Mouse (Mus musculus) midbrain, embryonic 16.5 days (tissue): Measurements from ENCODE around the gene Erc2. TPM values are rescaled to one million over a fixed set of nuclear protein-coding genes. Genes with fewer than 3 reads are reported as not detected.

Experiments
- ATAC-seq: fragments of 200-750 bp; cut with Nextera tagmentation; 2 replicates; pipeline ENCODE4 v1.8.0; 2017; ENCODE audit warnings: moderate TSS enrichment
- H3K27ac ChIP-seq: fragments of 300-500 bp; sonication (generic); 2 replicates; pipeline ENCODE4 v1.5.1; 2014; ENCODE audit warnings: mild to moderate bottlenecking, low read length, mixed read lengths
- H3K27me3 ChIP-seq: fragments of 300-500 bp; sonication (generic); 2 replicates; pipeline ENCODE4 v1.6.1; 2014; ENCODE audit warnings: low read depth, low read length, mixed read lengths; ENCODE audit not compliant: control insufficient read depth, insufficient read depth
- H3K36me3 ChIP-seq: fragments of 300-500 bp; sonication (generic); 2 replicates; pipeline ENCODE4 v1.6.1; 2014; ENCODE audit warnings: mild to moderate bottlenecking, low read length, moderate library complexity, mixed read lengths; ENCODE audit not compliant: control insufficient read depth, insufficient read depth
- H3K4me1 ChIP-seq: fragments of 300-500 bp; sonication (generic); 2 replicates; pipeline ENCODE4 v1.6.1; 2014; ENCODE audit warnings: mild to moderate bottlenecking, low read length, mixed read lengths; ENCODE audit not compliant: control insufficient read depth, insufficient read depth
- H3K4me2 ChIP-seq: fragments of 300-500 bp; sonication (generic); 2 replicates; pipeline ENCODE4 v1.6.1; 2014; ENCODE audit warnings: mild to moderate bottlenecking, low read length, mixed read lengths
- H3K4me3 ChIP-seq: fragments of 300-500 bp; sonication (generic); 2 replicates; pipeline ENCODE4 v1.5.1; 2014; ENCODE audit warnings: low read depth, mild to moderate bottlenecking, low read length, moderate library complexity, mixed read lengths
- H3K9ac ChIP-seq: fragments of 300-500 bp; sonication (generic); 2 replicates; pipeline ENCODE4 v1.6.1; 2014; ENCODE audit warnings: low read depth, low read length, mixed read lengths
- H3K9me3 ChIP-seq: fragments of 300-500 bp; sonication (generic); replicated peaks from 2 replicates; pipeline ENCODE4 v1.6.1; 2014; ENCODE audit warnings: mild to moderate bottlenecking, low read length, mixed read lengths; ENCODE audit not compliant: control insufficient read depth, poor library complexity, severe bottlenecking
- WGBS: fragments of 180-500 bp; shearing (Covaris S2); extraction: QIAGEN DNeasy Blood & Tissue Kit; methylation state at CpG from one replicate; pipeline ENCODE4 v1.1.7; 2014; 5-methylcytosine and 5-hydroxymethylcytosine counted together
- polyA plus RNA-seq: library from polyadenylated mRNA; unstranded; fragments of >200 nt; fragmentation: Nextera tagmentation; extraction: Ambion mirVana; gene quantifications from 2 replicates; pipeline ENCODE4 v1.2.1, GENCODE M21; 2015

Gene Erc2
- polyA plus RNA-seq, 1 experiment from 2014 or later, result 94.2 TPM

DNA sequence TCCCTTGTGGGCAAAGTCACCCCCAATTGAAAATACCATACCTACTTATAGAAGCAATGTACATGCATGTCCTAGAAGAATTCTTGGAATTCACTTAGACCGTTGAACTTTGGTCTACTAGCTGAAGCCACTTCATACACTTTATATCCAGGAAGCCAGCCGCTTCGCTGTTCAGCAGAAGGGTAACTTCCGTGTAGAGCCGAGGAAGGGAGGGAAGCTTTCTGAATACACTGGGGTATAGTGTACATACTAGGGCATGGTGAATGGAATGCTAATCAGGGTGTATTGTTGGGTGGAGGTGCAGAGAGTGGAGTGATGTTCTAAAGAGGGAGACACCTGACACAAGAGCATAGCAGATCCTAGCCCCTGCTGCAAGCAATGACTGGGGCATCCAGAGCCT lies 708.9 kb downstream of the Erc2 start:
- Histone ChIP-seq H3K4me3 (no peak overlapping the region), H3K27me3 (no peaks in the 10 kb centered on the region), H3K4me1 (peaks cover 2% of the 10 kb centered on the region; the same call in 1 of the 2 replicates), H3K9me3 (no peaks in the 10 kb centered on the region), H3K4me2 (no peak overlapping the region), H3K36me3 (no peaks in the 10 kb centered on the region), H3K27ac (no peak overlapping the region), H3K9ac (no peak overlapping the region)
- WGBS, result 85% methylated on average over 5 of the region's 5 CpGs
- no peak for ATAC-seq

GRCm38 (mm10) chr14:28332351-28332953 lies 710.2 kb downstream of the Erc2 start:
- H3K36me3 ChIP-seq, result no peaks in the 10 kb centered on the region
- H3K4me1 ChIP-seq, result peaks cover 2% of the 10 kb centered on the region; the same call in 1 of the 2 replicates
- H3K9me3 ChIP-seq, result no peaks in the 10 kb centered on the region
- H3K4me3 ChIP-seq, result no peak overlapping the region
- no peak overlapping the region for H3K27ac ChIP-seq
- no peak overlapping the region for H3K4me2 ChIP-seq
- ATAC-seq, result no peak
- WGBS, result 32% methylated on average over 3 of the region's 3 CpGs
- no peaks in the 10 kb centered on the region for H3K27me3 ChIP-seq
- H3K9ac ChIP-seq, result no peak overlapping the region

- Histone ChIP-seq H3K27ac (no peak overlapping the region), H3K9me3 (no peaks in the 10 kb centered on the region), H3K4me1 (no peaks in the 10 kb centered on the region), H3K27me3 (no peaks in the 10 kb centered on the region), H3K4me2 (no peak overlapping the region), H3K4me3 (no peak overlapping the region), H3K9ac (no peak overlapping the region), H3K36me3 (no peaks in the 10 kb centered on the region)
- no peak for ATAC-seq
- WGBS, result 96% methylated on average over 3 of the region's 3 CpGs
Measured at GRCm38 (mm10) chr14:28339146-28339545, 716.9 kb downstream of the Erc2 start.

GRCm38 (mm10) chr14:28349129-28349528 lies 726.9 kb downstream of the Erc2 start:
- Histone ChIP-seq H3K27me3 (no peaks in the 10 kb centered on the region), H3K36me3 (no peaks in the 10 kb centered on the region), H3K4me2 (no peak overlapping the region), H3K4me3 (no peak overlapping the region), H3K4me1 (no peaks in the 10 kb centered on the region), H3K9me3 (no peaks in the 10 kb centered on the region), H3K27ac (no peak overlapping the region), H3K9ac (no peak overlapping the region)
- ATAC-seq, result no peak
- WGBS, result 51% methylated on average over 1 of the region's 1 CpGs

GRCm38 (mm10) chr14:28356031-28356430 lies 733.8 kb downstream of the Erc2 start:
- ATAC-seq, result no peak
- H3K36me3 ChIP-seq, result no peaks in the 10 kb centered on the region
- no peaks in the 10 kb centered on the region for H3K27me3 ChIP-seq

GRCm38 (mm10) chr14:28359502-28359901 lies 737.3 kb downstream of the Erc2 start:
- H3K27me3 ChIP-seq, result peaks cover 2% of the 10 kb centered on the region; the same call in 1 of the 2 replicates
- no peaks in the 10 kb centered on the region for H3K36me3 ChIP-seq
- no peak for ATAC-seq
- 82% methylated on average over 4 of the region's 4 CpGs for WGBS
- no peaks in the 10 kb centered on the region for H3K4me1 ChIP-seq
- H3K27ac ChIP-seq, result no peak overlapping the region
- H3K4me3 ChIP-seq, result no peak overlapping the region
- H3K9ac ChIP-seq, result no peak overlapping the region
- no peak overlapping the region for H3K4me2 ChIP-seq
- no peaks in the 10 kb centered on the region for H3K9me3 ChIP-seq

More at GRCm38 (mm10) chr14:28356031-28356430, 733.8 kb downstream of the Erc2 start:
- no peak overlapping the region for H3K9ac ChIP-seq
- H3K9me3 ChIP-seq, result no peaks in the 10 kb centered on the region
- H3K4me3 ChIP-seq, result no peak overlapping the region
- H3K27ac ChIP-seq, result no peak overlapping the region
- H3K4me2 ChIP-seq, result no peak overlapping the region
- H3K4me1 ChIP-seq, result no peaks in the 10 kb centered on the region

DNA sequence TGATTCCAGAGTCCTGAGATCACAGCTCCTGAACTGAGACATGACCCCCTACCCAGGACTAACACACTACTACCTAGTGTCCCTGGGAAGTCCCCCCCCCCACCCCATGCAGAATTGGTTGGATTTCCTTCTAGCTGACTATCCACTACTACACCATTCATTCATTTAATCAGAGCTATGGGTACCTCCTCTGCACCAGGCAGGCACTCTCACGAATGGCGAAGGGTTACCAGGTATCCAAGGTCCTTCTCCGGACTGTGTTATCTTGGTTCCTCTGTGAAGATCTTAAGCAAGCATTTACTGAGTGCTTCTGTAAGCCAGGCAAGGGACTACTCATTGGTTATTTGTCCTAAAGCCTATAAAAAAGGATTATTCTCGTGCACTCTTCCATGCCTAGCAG lies 737.8 kb downstream of the Erc2 start:
- ATAC-seq, result no peak
- Histone ChIP-seq H3K4me2 (no peak overlapping the region), H3K9ac (no peak overlapping the region), H3K4me1 (no peaks in the 10 kb centered on the region), H3K27me3 (peaks cover 2% of the 10 kb centered on the region; the same call in 1 of the 2 replicates), H3K27ac (no peak overlapping the region), H3K4me3 (no peak overlapping the region), H3K36me3 (no peaks in the 10 kb centered on the region), H3K9me3 (no peaks in the 10 kb centered on the region)
- WGBS, result 88% methylated on average over 4 of the region's 4 CpGs

- Histone ChIP-seq H3K27me3 (peaks cover 2% of the 10 kb centered on the region; the same call in 1 of the 2 replicates), H3K36me3 (no peaks in the 10 kb centered on the region), H3K27ac (no peak overlapping the region), H3K9ac (no peak overlapping the region), H3K4me2 (no peak overlapping the region), H3K4me1 (no peaks in the 10 kb centered on the region), H3K4me3 (no peak overlapping the region), H3K9me3 (no peaks in the 10 kb centered on the region)
- 76% methylated on average over 4 of the region's 4 CpGs for WGBS
- ATAC-seq, result no peak
Measured at GRCm38 (mm10) chr14:28362336-28362735, 740.1 kb downstream of the Erc2 start.

DNA sequence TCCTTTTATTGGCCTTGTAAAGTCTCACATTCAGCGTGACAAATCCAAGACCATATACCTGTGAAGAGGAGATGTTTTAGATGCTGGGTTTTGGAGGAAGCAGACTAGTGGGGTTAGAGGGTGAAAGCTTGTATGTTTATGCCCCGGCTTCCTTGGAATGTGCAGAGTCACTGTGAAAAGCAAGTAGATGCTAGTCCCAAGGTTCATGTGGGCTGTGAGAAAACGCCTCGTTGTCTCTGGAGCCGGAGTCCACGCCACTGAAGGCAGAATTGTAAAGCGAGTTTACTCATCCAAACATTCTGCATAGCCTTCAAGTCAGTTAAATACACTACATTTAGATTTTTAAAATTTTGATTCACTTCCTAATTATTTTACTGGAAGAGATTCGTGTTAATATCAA lies 748.5 kb downstream of the Erc2 start:
- Histone ChIP-seq H3K4me1 (peaks cover 4% of the 10 kb centered on the region), H3K4me2 (no peak overlapping the region), H3K27ac (no peak overlapping the region), H3K27me3 (peaks cover 10% of the 10 kb centered on the region), H3K4me3 (no peak overlapping the region), H3K9ac (no peak overlapping the region), H3K36me3 (no peaks in the 10 kb centered on the region), H3K9me3 (no peaks in the 10 kb centered on the region)
- 74% methylated on average over 8 of the region's 8 CpGs for WGBS
- ATAC-seq, result no peak
